Mouse (Mus musculus): ENCODE results near the gene Trpd52l3.

The Trpd52l3 gene

GRCm38 (mm10) chr19:30029894-30030635, 26.5 kb downstream of the Trpd52l3 start, which contains the start of gene Uhrf2:
Gene Uhrf2 (plus strand): TSS chr19:30030513.
- peak; percentile 97 for DNase-seq (ENCODE audit: low read depth)

- DNase-seq (ENCODE audit: low read depth), result no peak
Measured at GRCm38 (mm10) chr19:30030636-30031467, 27.3 kb downstream of the Trpd52l3 start.

GRCm38 (mm10) chr19:30031468-30031931, 27.9 kb downstream of the Trpd52l3 start:
- peak; percentile 47 for DNase-seq (ENCODE audit: low read depth)

GRCm38 (mm10) chr19:30032206-30032605, 28.6 kb downstream of the Trpd52l3 start:
- no peak for DNase-seq (ENCODE audit: low read depth)

GRCm38 (mm10) chr19:30035361-30035760, 31.8 kb downstream of the Trpd52l3 start:
- DNase-seq (ENCODE audit: low read depth), result no peak

- DNase-seq (ENCODE audit: low read depth), result peak; percentile 49
Measured at GRCm38 (mm10) chr19:30043691-30044090, 40.1 kb downstream of the Trpd52l3 start.

- DNase-seq (ENCODE audit: low read depth), result no peak
Measured at GRCm38 (mm10) chr19:30044630-30045029, 41.0 kb downstream of the Trpd52l3 start.

- peak; percentile 66 for DNase-seq (ENCODE audit: low read depth)
Measured at GRCm38 (mm10) chr19:30045857-30046256, 42.3 kb downstream of the Trpd52l3 start.

- DNase-seq (ENCODE audit: low read depth), result no peak
Measured at GRCm38 (mm10) chr19:30050584-30050983, 47.0 kb downstream of the Trpd52l3 start.

- DNase-seq (ENCODE audit: low read depth), result no peak
Measured at GRCm38 (mm10) chr19:30051479-30051878, 47.9 kb downstream of the Trpd52l3 start.

GRCm38 (mm10) chr19:30054218-30054617, 50.6 kb downstream of the Trpd52l3 start:
- no peak for DNase-seq (ENCODE audit: low read depth)
